Mouse (Mus musculus): ENCODE data around the gene Psma6. TPM values are rescaled to one million over a fixed set of nuclear protein-coding genes. Genes with fewer than 3 reads are reported as not detected.
"Not testable (repeated sequence)": the region's sequence is repeated elsewhere in the genome, so short reads cannot be mapped to it uniquely, and the experiment has no call there.

Gene Psma6
- polyA plus RNA-seq (2015; fragmentation: Nextera tagmentation; extraction: Ambion mirVana) = 373 and 378 TPM in 2 replicates

DNA sequence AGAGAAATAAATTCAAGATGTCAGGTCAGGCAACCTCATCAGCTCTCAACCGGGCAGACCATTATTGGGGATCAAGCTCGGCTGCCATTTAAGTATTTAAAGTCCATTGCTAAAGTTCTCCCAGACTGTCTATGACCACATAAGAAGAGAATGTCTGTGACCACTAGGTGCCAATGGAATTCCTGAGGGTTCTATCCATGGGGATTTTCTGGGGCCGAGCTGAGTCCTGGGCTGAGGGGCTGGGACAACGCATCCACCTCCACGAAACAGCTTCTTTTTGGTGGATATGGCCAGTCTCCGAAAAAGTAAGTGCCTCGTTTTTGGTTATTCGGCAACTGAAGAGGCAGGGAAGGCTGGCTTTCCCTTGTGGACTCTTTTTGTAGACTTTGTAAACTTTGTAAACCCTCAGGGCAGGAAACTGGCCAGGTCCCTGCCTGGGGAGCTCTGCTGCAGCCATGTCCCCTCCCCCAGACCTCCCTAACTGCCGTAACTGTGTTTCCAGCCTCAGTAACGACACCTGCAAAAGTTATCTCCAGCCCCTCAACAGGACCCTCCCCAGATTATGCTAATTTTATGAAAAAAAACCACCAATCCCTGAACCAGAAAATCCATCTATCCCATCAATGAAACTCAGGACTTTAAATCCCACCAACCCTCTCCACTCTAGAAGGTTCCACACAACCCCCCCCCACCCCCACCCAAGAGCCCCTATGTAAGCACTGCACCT, at the start of gene Psma6:
TSS of gene Psma6 (plus strand) at position 200 of the 727 bp plus-strand sequence.
- H3K36me3 ChIP-seq = peaks cover 6% of the 10 kb centered on the region
- no peaks in the 10 kb centered on the region for H3K27me3 ChIP-seq
- 47% methylated on average over 10 of the region's 10 CpGs for WGBS
- no peak within 1 kb of the TSS for H3K9ac ChIP-seq
- H3K9me3 ChIP-seq = no peaks in the 10 kb centered on the region
- no peak within 1 kb of the TSS for H3K4me2 ChIP-seq
- H3K27ac ChIP-seq = peak within 1 kb of the TSS; percentile 57; the same call in 1 of the 2 replicates
- 0 out of 2 replicates have a peak, but pooled peaks cover 11% of the 10 kb centered on the region for H3K4me1 ChIP-seq
- no peak for ATAC-seq (ENCODE audit: insufficient number of reproducible peaks, low FRiP score, low TSS enrichment, low read depth)
- no peak within 1 kb of the TSS for H3K4me3 ChIP-seq

- not testable (repeated sequence) for H3K9ac ChIP-seq; H3K9me3 ChIP-seq; H3K27ac ChIP-seq; H3K4me2 ChIP-seq; H3K27me3 ChIP-seq; ATAC-seq (ENCODE audit: insufficient number of reproducible peaks, low FRiP score, low TSS enrichment, low read depth); H3K36me3 ChIP-seq; H3K4me3 ChIP-seq; H3K4me1 ChIP-seq
- 94% methylated on average over 1 of the region's 2 CpGs for WGBS
Measured at GRCm38 (mm10) chr12:55338490-55338889, 45.5 kb upstream of the Psma6 start.

DNA sequence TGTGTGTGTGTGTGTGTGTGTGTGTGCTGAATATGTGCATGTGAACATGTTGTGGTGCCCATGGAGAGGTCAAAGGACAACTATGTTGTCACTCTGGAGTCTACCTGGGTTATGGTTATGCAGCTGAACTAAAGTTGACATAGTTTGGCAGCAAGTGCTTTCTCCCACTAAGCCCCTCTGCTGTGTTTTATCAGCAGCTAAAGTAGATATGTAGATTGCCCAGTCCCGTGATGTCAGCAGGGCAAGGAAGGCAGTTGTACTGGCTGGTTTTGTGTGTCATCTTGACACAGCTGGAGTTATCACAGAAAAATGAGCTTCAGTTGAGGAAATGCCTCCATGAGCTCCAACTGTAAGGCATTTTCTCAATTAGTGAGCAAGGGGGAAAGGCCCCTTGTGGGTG, 41.0 kb upstream of the Psma6 start:
- H3K9ac ChIP-seq; H3K27ac ChIP-seq; H3K4me1 ChIP-seq; H3K27me3 ChIP-seq; H3K4me3 ChIP-seq; ATAC-seq (ENCODE audit: insufficient number of reproducible peaks, low FRiP score, low TSS enrichment, low read depth); H3K36me3 ChIP-seq; H3K9me3 ChIP-seq; H3K4me2 ChIP-seq: not testable (repeated sequence)
- 74% methylated on average over 1 of the region's 1 CpGs for WGBS

- Histone ChIP-seq H3K27ac (0 out of 2 replicates have a peak overlapping the region, but pooled peaks have one; percentile 35), H3K9me3 (no peaks in the 10 kb centered on the region), H3K4me1 (peaks cover 5% of the 10 kb centered on the region; the same call in 1 of the 2 replicates), H3K4me2 (no peak overlapping the region), H3K9ac (no peak overlapping the region), H3K36me3 (no peaks in the 10 kb centered on the region), H3K4me3 (no peak overlapping the region), H3K27me3 (no peaks in the 10 kb centered on the region)
- no peak for ATAC-seq (ENCODE audit: insufficient number of reproducible peaks, low FRiP score, low TSS enrichment, low read depth)
- WGBS = 74% methylated on average over 11 of the region's 11 CpGs
Measured at GRCm38 (mm10) chr12:55343998-55344397, 40.0 kb upstream of the Psma6 start.

DNA sequence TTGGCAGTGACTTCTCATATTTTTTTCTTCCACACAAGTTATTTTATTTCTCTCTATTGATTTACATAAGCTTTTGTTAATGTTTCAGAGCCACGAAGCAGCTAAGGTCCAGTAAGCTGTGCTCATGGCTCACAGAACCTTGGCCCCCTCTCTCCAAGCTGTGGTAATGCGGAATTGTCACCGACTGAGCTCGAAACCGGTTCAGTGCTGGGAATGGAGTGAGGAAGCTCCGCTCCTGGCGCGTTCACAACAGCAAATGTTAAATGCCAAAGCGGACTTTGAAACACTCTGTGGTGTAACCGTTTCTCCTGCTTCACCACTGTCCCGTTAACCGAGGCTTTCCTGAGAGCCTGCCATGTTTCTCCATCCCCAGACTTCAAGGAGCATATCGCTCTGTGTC, 39.4 kb upstream of the Psma6 start:
- H3K9me3 ChIP-seq = no peaks in the 10 kb centered on the region
- H3K36me3 ChIP-seq = no peaks in the 10 kb centered on the region
- H3K9ac ChIP-seq = no peak overlapping the region
- ATAC-seq (ENCODE audit: insufficient number of reproducible peaks, low FRiP score, low TSS enrichment, low read depth) = no peak
- H3K4me1 ChIP-seq = peaks cover 5% of the 10 kb centered on the region; the same call in 1 of the 2 replicates
- H3K4me3 ChIP-seq = no peak overlapping the region
- no peaks in the 10 kb centered on the region for H3K27me3 ChIP-seq
- H3K4me2 ChIP-seq = no peak overlapping the region
- 77% methylated on average over 13 of the region's 13 CpGs for WGBS
- no peak overlapping the region for H3K27ac ChIP-seq

DNA sequence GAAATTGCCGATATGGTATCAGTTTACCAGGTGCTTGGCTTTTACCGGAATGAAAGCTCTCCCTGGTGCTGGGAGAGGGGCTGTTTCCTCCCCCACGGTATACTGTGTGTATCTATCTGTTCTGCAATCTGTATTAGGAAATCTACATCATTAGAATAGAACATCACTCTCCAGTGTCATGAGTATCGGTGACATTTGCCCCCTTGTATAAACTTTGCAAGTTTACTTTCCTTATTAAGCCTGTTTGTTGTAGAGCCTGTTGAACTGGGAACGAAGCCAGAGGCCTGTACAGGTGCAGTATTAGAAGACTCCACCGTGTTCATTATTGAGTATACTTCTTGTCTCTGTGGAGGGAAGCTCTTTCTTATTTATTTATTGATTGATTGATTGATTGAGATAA, 30.6 kb upstream of the Psma6 start:
- Histone ChIP-seq H3K27ac (no peak overlapping the region), H3K36me3 (no peaks in the 10 kb centered on the region), H3K27me3 (no peaks in the 10 kb centered on the region), H3K4me1 (no peaks in the 10 kb centered on the region), H3K9ac (no peak overlapping the region), H3K4me3 (no peak overlapping the region), H3K4me2 (no peak overlapping the region), H3K9me3 (no peaks in the 10 kb centered on the region)
- 72% methylated on average over 6 of the region's 6 CpGs for WGBS
- ATAC-seq (ENCODE audit: insufficient number of reproducible peaks, low FRiP score, low TSS enrichment, low read depth) = no peak

- WGBS = 59% methylated on average over 4 of the region's 4 CpGs
- Histone ChIP-seq H3K4me2 (no peak overlapping the region), H3K36me3 (no peaks in the 10 kb centered on the region), H3K27ac (no peak overlapping the region), H3K4me1 (no peaks in the 10 kb centered on the region), H3K4me3 (no peak overlapping the region), H3K9ac (no peak overlapping the region), H3K9me3 (no peaks in the 10 kb centered on the region), H3K27me3 (no peaks in the 10 kb centered on the region)
- 0 out of 2 replicates have a peak, but pooled peaks have one; percentile 44 for ATAC-seq (ENCODE audit: insufficient number of reproducible peaks, low FRiP score, low TSS enrichment, low read depth)
Measured at GRCm38 (mm10) chr12:55354904-55355303, 29.1 kb upstream of the Psma6 start.

GRCm38 (mm10) chr12:55357303-55357702, 26.7 kb upstream of the Psma6 start:
- Histone ChIP-seq H3K4me2 (no peak overlapping the region), H3K4me1 (no peaks in the 10 kb centered on the region), H3K27me3 (no peaks in the 10 kb centered on the region), H3K9ac (no peak overlapping the region), H3K4me3 (no peak overlapping the region), H3K9me3 (no peaks in the 10 kb centered on the region), H3K36me3 (no peaks in the 10 kb centered on the region), H3K27ac (no peak overlapping the region)
- WGBS = 41% methylated on average over 1 of the region's 1 CpGs
- no peak for ATAC-seq (ENCODE audit: insufficient number of reproducible peaks, low FRiP score, low TSS enrichment, low read depth)

- Histone ChIP-seq H3K27ac (no peak overlapping the region), H3K9me3 (no peaks in the 10 kb centered on the region), H3K4me2 (no peak overlapping the region), H3K36me3 (no peaks in the 10 kb centered on the region), H3K4me3 (no peak overlapping the region), H3K27me3 (no peaks in the 10 kb centered on the region), H3K9ac (no peak overlapping the region), H3K4me1 (no peaks in the 10 kb centered on the region)
- ATAC-seq (ENCODE audit: insufficient number of reproducible peaks, low FRiP score, low TSS enrichment, low read depth) = no peak
- 75% methylated on average over 5 of the region's 5 CpGs for WGBS
Measured at GRCm38 (mm10) chr12:55360929-55361328, 23.1 kb upstream of the Psma6 start.

- Histone ChIP-seq H3K27ac (no peak overlapping the region), H3K4me1 (no peaks in the 10 kb centered on the region), H3K36me3 (no peaks in the 10 kb centered on the region), H3K4me3 (no peak overlapping the region), H3K9ac (no peak overlapping the region), H3K4me2 (no peak overlapping the region), H3K9me3 (no peaks in the 10 kb centered on the region), H3K27me3 (no peaks in the 10 kb centered on the region)
- ATAC-seq (ENCODE audit: insufficient number of reproducible peaks, low FRiP score, low TSS enrichment, low read depth) = no peak
- 84% methylated on average over 2 of the region's 2 CpGs for WGBS
Measured at GRCm38 (mm10) chr12:55365083-55365482, 18.9 kb upstream of the Psma6 start.

GRCm38 (mm10) chr12:55372424-55373055, 11.5 kb upstream of the Psma6 start:
- ATAC-seq (ENCODE audit: insufficient number of reproducible peaks, low FRiP score, low TSS enrichment, low read depth) = no peak
- no peak overlapping the region for H3K27ac ChIP-seq
- H3K9ac ChIP-seq = no peak overlapping the region
- H3K4me2 ChIP-seq = no peak overlapping the region
- no peaks in the 10 kb centered on the region for H3K36me3 ChIP-seq
- H3K27me3 ChIP-seq = no peaks in the 10 kb centered on the region
- no peaks in the 10 kb centered on the region for H3K4me1 ChIP-seq
- no peak overlapping the region for H3K4me3 ChIP-seq
- WGBS = 71% methylated on average over 3 of the region's 3 CpGs
- no peaks in the 10 kb centered on the region for H3K9me3 ChIP-seq

DNA sequence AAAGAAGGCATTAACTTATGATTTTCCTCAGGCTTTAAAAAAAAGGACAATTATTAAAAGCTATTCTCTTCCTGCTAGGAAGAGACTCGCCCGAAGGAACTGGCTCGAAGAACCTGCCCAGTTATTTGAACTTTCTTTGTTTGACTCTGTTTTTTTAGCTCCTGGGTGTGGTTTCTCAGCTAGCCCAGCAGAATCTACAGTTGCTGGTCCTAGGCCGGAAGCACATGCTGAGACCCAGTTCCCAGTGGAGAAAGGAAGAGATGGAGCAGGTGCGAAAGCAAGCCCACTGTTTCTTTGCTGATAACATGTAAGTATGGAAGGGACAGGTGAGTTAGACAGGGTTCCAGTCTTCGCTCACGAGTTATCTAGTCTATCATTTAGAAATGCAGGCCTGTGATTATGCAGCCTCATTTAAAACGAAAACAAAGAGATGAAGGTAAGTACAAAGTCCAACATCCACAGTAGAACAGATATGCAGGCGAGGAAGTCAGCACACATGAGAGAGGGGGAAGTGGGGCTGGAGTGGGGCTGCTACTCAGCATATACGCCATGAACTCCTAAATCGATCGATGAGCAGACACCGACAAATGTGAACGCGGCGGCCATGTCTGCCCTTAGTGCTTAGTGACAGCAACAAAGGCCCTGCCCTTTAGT, 6.9 kb upstream of the Psma6 start:
- Histone ChIP-seq H3K9me3 (no peaks in the 10 kb centered on the region), H3K9ac (no peak overlapping the region), H3K36me3 (no peaks in the 10 kb centered on the region), H3K4me3 (no peak overlapping the region), H3K27me3 (no peaks in the 10 kb centered on the region), H3K4me2 (no peak overlapping the region), H3K27ac (no peak overlapping the region), H3K4me1 (no peaks in the 10 kb centered on the region)
- no peak for ATAC-seq (ENCODE audit: insufficient number of reproducible peaks, low FRiP score, low TSS enrichment, low read depth)
- WGBS = 84% methylated on average over 16 of the region's 16 CpGs
